Mouse (Mus musculus): ENCODE measurements around the gene Nme7.

The Nme7 gene

DNA sequence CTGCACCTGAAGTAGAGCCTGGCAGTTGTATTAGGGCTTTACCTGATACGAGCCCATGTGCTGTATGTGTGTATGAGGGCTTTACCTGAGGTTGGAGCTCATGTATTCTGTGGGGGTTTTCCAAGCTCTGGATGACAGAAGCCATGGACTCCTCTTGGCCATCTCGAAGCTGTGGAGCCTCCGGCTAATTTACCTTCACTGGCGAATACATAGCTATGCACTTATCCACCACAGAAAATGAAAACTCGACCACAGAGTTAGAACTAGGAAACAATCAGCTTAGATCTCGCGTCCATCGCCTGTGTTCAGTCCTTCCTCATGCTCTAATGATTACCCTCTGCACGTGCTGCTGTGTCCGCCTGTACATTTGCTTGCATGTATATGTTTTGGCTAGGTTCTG is 80.4 kb downstream of the Nme7 start:
- no peak for DNase-seq (ENCODE audit: low spot score)

DNA sequence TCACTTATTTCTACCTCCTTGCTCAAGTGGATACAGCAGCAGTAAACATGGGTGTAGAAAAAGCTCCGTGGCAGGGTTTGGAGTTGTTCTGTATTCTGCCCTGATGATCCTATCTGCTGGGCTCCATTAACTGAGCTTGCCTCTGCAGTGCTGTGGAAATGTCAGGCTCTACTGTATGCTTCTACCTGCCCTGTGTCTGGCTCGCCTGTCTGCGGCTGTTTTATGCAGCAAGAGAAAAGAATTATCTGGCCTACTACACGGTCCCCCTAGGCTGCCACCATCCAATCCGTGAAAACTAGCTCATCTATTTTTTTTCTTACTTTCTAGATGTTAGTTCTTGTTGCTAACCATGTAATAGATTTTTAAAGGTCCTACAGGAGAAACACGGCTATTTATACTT is 81.1 kb downstream of the Nme7 start:
- no peak for DNase-seq (ENCODE audit: low spot score)

DNA sequence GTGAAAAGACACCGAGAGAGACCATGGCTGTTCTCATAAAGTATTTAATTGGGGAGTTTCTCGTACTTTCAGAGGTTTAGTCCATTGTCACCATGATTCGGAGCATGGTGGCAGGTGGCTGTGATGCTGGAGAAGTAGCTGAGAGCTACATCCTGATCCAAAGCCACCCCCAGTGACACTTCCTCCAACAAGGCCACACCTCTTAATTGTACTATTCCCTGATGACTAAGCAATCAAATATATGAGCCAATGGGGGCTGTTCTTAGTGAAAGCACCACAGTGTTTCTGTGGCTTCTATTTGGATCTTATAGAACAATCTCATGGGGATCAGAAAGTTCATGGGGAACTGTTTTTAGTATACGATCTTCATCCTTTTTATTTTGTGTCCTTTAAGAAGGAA is 85.8 kb downstream of the Nme7 start:
- no peak for DNase-seq (ENCODE audit: low spot score)

DNA sequence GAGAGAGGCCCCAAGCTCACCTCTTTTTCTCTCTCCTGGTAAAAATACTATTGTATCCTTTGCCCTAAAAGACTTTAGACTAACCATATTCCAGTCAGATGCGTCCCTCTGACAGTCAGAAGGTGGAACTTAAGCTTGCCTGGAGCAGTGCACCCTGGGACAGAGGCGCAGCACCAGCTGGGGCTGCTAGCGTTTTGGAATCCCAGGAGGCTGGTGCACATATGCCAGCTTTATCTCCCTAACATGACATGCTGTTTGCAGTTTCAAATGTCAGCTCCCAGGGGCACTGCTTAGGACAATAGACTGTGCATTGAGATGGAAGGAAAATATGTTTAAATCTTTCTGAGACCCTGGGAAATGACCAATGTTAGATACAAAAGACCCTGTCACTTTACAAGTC is 88.3 kb downstream of the Nme7 start:
- no peak for DNase-seq (ENCODE audit: low spot score)

DNA sequence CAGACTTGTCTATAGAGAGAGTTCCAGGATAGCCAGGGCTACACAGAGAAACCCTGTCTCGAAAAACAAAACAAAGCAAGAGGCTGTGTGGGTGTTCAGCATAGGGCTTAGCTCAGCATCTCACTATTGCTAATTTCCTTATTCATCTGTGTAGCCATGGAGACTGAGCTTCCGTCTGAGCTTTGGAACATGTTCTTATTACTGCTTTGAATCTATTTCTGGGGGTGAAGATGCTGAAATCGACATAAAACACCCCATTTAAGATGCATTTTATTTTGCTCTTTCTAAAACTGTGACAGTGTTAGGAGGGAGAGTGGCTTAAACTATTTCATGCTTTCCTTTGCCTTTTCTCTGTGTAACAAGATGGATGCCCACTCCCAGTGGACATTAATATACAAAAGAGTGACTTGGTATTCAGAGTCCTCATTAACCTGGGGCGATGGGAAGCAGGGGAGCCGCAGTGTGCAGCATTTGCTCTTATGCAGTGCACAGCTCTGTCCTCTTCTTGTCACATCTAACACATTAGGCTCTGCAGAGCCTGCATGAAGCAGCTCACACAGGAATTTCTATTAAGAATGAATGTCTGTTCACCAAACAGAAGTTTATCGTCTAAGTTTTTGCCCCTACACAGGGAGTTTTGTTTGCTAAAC is 91.3 kb downstream of the Nme7 start:
- DNase-seq (ENCODE audit: low spot score), result no peak

DNA sequence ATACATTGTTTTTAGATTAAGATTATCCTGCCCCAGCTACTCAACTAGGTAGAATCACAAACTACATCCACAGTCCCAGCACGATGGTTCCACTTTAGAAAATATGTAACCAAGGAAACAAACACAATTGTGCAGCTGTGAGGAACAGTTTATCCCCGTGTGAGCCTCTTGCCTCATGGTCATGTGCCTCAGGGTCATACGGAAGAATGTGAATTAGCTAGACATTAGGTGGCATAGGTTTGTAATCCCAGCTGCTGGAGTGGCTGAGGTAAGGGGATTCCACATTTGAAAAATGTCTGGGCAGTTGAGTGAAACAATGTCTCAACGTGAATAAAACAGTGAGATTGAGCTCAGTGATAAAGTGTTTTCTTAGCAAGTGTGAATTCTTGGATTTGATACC is 93.8 kb downstream of the Nme7 start:
- DNase-seq (ENCODE audit: low spot score), result no peak

DNA sequence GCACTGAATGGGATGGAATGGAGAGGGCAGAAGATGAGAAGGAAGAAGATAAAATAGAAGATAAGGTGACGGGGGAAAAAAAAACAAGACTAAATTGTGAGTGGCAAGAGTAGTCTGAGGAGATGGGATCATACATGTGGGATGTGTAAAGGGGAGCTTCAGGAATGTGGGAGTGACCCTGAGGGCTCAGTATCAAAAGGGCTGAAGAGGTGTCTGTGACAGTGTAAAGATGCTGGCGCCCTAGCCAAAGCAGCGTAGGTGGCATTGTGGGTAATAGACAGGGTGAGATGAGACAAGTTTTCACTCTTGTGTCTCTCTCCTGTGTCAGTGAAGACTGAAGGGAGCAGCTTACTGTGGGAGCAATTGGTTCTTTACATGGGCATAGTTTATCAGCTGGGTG is 95.7 kb downstream of the Nme7 start:
- DNase-seq (ENCODE audit: low spot score), result no peak

DNA sequence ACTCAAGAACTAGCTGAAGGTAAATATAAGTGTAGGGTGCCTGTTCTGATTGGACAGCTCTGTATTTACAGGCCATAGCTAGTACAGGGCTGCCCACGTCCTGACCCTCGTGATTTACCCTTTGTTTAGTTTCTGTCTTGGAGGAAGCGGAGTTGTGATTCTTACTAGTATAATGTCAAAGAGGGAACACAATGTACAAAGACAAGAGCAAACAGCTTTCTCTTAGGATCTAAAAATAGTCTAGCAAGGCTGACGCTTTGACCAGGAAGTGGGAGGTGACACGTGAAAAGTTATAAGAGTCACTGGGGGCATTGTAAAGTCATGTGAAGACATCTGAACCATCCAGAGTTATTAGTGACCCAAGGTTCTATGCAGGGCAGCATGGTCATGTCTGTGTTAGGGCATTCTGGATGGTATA is 101.5 kb downstream of the Nme7 start:
- no peak for DNase-seq (ENCODE audit: low spot score)

DNA sequence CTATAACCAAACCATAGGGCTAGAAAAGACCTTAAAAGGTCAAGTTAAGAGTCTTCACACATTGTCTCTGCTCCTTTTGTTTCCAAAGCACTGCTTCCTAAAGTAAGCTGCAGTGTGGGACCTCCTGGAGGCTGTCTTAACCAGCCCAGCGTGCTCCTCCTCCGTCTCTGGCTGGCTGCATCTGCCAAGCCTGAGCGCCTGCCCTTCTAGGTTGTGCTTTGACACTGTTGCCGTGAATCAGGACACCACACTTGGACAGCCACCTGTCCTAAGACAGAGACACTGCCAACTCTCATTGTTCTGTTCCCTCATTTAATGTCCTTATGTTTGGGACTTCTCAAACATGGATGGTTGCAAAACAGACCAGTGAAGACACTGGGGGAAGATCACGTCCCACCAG is 102.6 kb downstream of the Nme7 start:
- DNase-seq (ENCODE audit: low spot score), result no peak

DNA sequence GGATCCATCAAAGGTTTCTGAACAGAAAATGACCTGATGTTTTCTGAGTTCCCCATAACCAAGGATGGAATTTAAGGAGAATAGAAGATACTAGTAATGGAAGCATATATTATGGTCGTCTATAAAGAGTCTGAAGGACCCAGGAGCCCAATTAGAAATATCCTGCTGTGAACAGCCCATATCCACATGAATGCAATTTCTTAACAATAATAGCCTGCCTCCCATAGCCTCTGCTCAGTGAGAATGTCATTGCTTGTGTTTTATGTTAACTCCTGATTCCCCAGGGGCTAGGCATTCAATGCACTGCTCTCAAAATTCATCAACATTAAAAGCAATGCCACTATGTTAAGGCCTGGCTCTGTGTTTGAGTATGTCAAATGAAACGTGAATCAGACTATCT is 104.7 kb downstream of the Nme7 start:
- DNase-seq (ENCODE audit: low spot score), result no peak

DNA sequence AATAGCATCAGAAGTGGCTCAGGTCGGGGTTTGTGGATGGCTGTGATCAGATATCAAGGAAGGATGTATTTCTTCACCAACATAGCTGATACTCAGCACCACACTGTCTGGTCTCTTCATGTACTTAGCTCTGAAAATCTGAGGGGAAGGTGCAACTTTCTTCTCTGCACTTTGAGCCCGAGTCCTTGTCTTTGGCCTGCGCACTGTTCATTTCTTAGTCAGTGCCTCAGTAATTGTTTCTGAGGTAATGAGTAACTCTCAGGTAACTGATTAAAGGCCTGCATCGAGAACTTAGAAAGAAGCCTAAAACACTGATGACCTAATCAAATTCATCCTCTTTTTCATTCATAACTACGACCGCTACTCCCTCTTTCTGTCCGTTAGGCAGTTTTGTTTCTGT is 107.4 kb downstream of the Nme7 start:
- no peak for DNase-seq (ENCODE audit: low spot score)

DNA sequence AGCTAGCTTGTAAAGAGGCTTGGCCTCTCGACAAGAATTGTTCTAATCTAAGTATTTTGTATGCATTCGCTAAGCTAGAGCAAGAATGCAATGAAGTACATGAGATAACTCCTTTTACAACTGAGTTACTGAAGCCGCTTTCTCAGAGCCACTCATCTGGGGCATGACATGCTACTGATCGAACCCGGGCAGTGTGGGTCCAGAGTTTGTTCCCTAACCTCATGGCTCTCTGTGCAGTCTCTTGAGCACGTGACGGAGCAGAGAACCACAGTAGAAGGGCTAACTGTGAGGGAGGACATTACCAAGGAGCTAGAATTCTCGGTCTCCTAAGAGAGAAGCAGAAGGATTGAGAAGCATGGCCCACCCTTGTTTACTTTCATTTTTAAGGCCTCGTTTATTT is 109.0 kb downstream of the Nme7 start:
- no peak for DNase-seq (ENCODE audit: low spot score)

DNA sequence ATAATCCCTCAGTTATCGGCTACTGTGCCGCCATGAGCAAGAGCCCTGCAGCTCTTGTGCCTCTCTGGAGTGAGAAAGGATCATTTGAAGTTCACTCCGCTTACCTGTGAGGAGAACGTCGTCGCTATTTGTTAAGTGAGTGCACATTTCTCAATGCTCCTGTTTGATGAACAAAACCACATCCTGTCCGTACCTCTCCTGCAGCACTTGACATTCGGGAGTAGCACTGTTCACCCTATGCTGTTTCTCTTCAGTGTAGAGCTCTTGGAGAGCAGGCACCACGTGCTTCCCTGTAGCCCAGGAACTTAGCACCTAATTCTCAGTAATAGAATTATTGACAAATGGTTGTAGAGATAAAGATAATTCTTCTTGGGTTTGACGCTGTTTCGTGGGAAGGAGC is 109.7 kb downstream of the Nme7 start:
- no peak for DNase-seq (ENCODE audit: low spot score)

DNA sequence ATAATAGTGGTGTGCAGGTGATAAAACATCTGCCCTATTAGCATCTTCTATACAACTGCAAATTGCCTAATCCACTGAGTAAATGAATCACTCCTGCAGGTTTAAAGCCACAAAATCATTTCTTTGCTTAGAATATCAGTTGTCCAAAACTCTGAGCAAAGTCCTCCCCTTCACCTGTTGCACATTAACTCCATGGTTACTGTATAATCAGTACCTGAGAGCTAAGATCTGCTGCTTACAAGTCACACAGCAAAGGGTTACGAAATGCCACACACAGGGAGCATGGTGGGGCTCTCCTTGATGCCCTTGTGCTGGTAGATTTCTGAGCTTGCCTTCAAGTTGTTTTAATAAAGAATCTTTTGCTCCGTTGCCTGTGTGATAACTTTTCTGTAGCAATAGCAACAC is 111.4 kb downstream of the Nme7 start:
- no peak for DNase-seq (ENCODE audit: low spot score)

DNA sequence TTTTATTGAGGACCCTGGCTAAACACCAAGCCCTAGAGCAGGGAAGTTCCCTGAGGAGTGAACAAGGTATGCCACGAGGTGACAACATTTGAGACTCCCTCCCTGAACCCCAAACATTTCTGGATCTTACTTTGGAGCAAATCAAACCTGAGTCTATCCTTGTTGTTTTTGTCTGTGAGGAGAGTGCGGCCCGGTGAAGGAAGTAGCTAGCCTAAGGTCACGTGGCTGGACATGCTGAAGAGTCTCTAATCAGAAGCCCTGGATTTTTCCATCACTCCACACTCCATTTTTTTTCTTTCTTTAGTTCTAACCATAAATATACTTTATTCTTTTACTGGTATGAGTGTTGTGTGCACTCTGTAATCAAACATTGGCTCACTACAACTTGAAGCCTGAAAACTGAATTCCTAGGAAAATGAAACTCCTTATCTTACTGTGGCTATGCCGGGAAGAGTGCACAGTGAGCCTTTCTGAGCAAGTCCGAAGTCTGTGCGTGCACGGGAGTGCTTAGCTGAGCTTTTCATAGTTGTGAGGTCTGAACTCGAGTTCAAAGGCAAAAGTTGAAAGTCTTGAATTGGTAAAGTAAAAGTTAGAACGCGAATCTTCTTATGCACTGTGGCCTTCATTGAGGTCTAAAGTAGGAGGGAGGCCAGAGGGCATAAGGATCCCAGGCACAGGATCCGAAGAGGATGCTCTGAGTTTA is 112.9 kb downstream of the Nme7 start:
- DNase-seq (ENCODE audit: low spot score), result no peak

DNA sequence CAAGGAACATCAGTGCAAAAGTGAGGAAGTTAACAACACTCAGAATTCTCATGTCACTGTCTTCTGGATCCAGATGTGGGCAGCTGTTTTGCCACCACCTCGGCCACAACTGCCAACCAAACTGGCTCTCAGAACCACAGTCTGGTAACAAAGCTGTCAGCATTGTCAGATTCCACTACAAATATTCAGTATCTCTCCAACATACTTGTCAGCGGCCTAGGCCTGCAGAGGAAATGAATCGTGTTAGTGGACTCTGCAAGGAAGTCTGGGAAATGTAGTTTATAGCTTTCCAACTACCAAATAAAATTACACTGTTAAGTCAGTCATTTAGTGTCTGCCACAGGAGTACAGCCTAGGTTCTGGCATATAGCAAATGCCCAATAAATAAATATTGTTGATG is 113.7 kb downstream of the Nme7 start:
- no peak for DNase-seq (ENCODE audit: low spot score)

DNA sequence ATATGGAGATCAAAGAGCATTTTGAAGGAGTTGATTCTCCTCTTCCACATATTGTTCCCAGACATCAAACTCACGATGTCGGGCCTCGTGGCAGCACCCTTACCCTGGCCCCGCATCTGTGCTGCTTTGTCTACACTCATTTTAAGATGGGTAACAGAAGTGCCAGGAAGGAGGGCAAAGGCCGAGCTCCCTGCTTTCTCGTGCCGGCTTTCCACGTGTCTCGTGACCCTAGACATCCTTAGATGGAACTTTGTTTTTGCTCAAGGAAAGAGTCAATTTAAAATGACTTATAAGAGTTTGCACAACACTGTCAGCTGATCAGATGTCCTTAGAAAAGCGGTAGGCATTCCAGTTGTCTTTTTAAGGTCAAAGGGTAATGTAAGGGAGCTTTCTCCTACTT is 114.4 kb downstream of the Nme7 start:
- no peak for DNase-seq (ENCODE audit: low spot score)

DNA sequence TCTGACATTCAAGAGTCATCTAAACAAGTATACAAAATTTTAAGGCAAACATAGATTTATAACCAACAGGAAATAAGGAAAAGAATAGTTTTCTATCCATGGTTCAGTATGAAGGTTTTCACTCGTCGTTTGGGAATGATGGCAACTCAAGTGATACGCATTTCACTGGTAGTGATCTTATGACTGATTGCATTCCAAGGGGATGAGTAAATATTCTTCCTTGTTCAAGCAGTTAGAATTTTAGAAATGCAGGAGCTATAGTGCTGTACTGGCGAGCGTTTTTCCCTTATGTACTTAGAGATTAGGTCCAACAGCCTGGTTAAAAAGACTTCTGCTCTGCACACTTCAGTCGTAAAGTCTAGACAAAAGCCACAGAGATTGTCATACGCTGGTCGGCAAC is 115.5 kb downstream of the Nme7 start:
- no peak for DNase-seq (ENCODE audit: low spot score)

DNA sequence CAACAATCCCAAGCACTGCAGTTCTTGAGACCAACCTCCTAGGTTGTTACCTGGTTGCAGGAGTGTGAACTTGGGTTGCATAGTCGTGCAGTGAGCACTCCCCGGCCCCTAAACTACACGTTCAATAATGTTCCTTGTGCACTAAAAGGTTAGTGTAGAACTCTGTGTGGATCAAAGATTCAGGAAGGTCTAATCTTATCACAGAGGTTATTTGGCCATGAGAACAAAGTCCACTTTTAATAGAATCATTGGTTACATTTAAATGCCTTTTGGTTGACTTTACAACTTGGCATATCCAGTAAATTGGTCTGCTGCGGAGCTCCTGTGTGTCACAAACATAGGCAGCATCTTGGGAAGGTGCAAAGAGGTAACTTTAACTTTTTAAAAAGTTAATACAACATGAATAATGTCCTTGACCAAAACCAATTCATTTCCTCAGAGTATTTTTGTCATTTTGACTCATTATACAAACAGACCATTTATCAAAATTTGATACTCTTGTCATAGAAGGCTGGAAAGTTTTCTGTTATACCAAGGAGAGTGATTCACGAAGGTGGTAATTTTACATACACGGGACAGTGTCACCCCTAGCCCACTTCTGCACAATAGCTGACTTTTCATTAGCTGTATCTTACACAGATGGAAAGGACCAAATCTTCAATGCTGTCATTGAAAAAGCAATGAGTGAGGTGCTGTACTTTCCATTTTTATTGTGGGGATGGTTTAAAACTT is 116.9 kb downstream of the Nme7 start:
- DNase-seq (ENCODE audit: low spot score), result no peak

DNA sequence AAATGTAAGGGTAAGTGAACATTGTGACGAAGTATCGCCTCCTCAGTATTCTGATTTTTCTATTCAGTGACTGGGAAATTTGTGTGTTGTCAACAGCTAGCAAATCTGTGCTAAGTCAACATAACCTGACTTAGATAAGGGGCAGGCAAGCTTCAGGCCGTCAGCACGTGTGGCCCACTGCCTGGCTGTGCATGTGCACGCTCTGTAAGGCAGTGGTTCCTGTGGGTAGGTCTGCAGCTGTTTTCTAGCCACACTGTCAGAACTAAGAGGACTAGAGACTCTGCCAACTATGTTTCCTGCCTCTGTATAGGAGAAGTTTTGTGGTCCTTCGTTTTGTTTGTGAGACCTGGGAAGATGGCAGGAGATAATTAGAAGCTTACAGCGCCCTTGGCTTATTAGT is 122.3 kb downstream of the Nme7 start:
- DNase-seq (ENCODE audit: low spot score), result no peak

DNA sequence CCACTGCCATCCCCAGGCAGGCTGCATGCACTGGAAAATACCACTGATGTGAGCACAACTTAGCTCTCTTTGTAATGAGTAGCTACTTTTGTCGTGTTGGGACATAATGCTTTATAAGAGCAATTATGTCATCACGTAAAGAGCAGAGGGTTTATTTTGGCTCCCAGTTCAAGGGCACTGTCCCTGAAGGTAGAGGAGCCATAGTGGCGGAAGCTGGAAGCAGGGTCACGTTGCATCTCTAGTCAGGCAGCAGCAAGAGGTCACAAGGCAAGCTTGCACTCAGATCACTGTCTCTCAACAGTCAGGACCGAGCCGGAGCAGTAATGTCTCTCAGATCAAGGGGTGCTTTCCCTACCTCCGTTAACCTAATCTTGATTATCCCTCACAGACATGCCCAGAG is 123.9 kb downstream of the Nme7 start:
- DNase-seq (ENCODE audit: low spot score), result no peak

DNA sequence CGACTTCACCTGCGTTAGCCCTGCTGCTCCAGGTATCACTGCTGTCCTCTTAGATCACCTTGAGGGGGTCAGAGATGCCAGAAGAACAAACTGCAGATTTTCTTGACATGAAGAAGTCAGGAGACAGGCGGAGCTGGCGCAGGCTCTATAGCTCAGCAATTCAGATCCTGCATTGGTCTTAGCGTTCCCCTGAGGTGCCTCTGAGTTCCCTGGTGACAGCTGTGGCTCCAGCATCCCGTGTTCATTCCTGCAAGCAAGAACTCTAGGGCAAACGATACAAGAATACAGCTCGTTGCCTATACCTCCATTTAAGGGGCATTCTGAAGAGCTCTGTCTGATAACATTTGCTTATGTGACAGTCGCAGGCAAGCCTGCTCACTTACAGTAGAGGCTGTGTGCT is 124.7 kb downstream of the Nme7 start:
- no peak for DNase-seq (ENCODE audit: low spot score)

DNA sequence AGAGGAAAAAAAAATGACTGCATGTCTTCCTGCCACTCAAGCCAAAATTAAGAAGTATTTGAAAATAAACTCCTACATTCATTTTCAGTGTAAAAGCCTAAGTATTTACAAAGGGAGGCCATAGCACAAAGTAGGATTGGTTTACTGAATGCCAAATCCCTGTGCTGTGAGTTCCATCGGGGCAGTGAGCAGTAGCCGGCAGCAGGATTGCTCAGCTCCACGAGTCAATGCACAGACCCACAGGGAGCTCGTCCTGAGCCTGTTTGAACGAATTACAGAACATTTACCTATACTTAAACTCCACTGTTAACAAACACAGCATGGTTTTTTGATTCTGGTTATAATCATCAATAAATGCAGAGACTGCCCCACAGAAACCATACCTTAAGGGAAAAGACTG is 128.7 kb downstream of the Nme7 start:
- no peak for DNase-seq (ENCODE audit: low spot score)

DNA sequence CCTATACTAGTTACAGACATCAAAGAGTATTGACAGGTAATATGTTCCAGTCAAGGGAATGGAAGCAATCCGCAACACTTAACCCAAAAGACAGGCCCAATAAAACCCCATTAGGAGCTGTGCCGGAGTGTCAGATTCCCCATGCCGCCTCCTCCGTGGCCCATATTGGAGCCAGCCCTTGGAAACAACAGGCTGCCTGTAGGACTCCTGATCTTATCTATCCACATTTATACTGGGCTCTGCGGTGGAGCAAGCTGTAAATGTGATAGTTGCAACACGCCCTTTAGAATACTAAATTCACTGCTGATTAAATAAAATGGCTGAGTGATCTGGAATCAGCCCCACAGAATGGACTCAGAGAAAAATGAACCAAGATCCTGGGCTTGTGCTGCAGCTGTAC is 130.1 kb downstream of the Nme7 start:
- DNase-seq (ENCODE audit: low spot score), result no peak
